Mouse (Mus musculus): ENCODE data around the gene Syce1l.
A peak's percentile ranks its signal among the peaks of the same experiment; 100 is the strongest.

The Syce1l gene

DNA sequence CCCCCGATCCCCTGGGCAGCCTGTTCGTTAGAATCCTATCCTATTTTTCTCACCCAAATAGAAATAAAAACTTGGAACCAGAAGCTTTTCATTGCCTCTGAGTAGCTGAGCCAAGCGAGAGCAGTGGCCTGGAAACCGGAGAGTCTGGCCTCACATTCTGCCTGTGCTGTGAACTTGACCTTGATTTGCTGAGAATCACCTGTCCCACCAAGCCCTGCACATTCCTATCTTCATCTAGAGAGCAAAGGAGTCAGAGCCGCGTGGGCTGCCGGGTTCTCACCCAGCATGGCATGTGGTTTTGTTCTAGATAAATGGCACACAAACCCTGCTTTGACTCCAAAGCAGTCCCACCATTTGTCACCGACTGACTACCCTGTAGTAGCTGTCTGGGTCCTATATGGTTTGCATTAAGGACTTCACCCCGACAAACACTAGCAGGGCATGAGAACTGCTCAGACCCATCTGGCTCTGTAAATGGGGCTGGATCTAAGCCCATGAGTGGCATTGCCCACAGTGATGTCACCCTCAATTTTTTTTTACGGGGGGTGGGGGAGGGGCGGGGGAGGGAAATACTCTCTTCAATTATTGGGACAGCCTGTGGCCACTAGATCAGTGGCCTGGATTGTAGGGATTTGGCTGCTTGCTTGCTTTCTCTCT is 29.7 kb downstream of the Syce1l start:
- no peak for DNase-seq (ENCODE audit: inconsistent age in 2 of 2, low spot score in 1 of 2)

GRCm38 (mm10) chr8:113673300-113673699 is 30.3 kb downstream of the Syce1l start:
- no peak for DNase-seq (ENCODE audit: inconsistent age in 2 of 2, low spot score in 1 of 2)

DNA sequence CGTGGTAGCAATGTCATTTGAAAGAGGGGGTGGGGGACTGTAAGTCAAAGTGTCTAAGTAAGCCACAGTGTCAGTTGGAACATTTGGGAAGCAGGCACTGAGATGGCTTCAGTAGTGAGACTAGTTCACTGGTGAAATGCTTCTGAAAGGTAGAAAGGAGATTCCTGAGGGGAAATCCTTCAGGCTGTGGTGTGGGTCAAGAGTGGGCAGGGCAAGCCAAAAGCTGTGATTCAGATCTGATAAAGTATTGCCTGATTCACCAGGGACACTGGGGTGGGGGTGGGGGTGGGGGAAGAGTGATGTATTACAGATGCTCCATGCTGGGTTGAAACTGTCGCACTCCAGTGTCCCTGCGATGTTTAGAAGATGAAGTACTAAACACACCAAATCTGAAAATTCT is 31.6 kb downstream of the Syce1l start:
- peak; percentile 8 to 54 for DNase-seq (ENCODE audit: inconsistent age in 2 of 2, low spot score in 1 of 2)

GRCm38 (mm10) chr8:113675281-113675680 is 32.3 kb downstream of the Syce1l start:
- peak; percentile 12 to 74 for DNase-seq (ENCODE audit: inconsistent age in 2 of 2, low spot score in 1 of 2)

GRCm38 (mm10) chr8:113676811-113677210 is 33.8 kb downstream of the Syce1l start:
- DNase-seq (ENCODE audit: inconsistent age in 2 of 2, low spot score in 1 of 2): no peak

- DNase-seq (ENCODE audit: inconsistent age in 2 of 2, low spot score in 1 of 2): no peak
These were observed 36.3 kb downstream of the Syce1l start for GRCm38 (mm10) chr8:113679361-113679760.

DNA sequence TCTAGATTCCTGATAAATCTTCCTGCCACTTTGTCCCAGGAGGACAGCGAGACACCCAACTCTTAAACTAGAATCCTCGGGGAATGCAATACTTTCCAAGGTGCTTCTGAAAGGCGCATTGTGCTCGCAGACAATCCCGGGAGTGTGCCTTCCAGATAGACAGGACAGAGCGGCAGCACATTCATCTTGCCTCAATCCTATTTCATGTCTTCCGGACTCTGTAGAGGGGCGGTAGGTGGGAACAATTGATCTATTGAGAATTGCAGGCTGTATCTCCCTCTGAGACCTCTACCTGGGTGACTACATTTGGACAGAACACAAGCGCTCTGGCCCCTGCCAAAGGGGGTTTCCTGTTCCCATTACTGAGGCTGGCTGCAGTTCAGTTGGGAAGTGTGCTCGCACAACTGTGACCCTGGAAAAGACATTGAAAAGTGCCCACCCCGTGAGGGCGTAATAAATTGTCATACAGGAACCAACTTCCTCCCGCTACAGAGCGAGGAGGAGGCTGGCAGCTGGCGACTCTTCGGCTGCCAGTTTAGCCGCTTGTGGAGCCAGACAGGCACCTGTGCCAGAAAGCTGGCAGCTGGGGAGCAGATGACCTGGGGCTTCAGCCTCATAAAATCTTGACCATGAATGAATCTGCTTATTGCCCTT is 45.0 kb downstream of the Syce1l start:
- peak in 1 of 2 experiments; percentile 47 for DNase-seq (ENCODE audit: inconsistent age in 2 of 2, low spot score in 1 of 2)

- DNase-seq (ENCODE audit: inconsistent age in 2 of 2, low spot score in 1 of 2): no peak
These were observed 45.5 kb downstream of the Syce1l start for GRCm38 (mm10) chr8:113688543-113688915.

DNA sequence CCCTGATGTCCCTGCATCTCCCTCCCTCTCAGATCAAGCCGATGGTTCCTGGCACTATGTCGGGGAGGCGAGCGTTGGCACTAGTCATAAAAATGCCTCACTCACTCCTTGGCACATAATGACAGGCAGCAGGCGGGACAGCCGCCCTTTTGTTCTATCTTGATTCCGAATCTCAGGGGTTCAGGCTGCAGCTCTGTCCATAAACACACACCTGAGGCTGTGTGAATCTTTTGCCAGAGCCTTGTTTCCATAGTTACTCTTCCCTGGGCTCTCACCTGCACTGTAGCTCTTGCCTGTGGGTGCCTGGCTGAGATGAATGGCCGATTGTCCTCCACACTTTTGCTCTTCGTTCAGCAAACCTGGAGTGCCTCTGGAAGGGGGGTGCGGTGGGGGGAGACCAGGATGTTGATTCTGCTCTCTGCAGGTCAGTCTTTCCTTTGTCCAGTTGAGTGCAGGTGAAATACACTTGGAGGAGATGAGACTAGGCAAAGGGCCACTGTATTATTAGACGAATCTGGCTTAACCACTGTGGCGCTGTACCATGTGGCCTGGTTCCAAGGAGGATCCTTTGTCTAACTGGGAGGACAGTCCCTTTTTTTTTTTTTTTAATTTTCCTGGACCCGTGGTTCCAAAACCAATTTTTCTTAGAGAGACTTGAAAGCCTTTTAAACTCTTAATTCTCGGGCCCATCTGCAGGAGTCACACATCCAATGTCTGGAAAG is 48.8 kb downstream of the Syce1l start:
- DNase-seq (ENCODE audit: inconsistent age in 2 of 2, low spot score in 1 of 2): no peak

DNA sequence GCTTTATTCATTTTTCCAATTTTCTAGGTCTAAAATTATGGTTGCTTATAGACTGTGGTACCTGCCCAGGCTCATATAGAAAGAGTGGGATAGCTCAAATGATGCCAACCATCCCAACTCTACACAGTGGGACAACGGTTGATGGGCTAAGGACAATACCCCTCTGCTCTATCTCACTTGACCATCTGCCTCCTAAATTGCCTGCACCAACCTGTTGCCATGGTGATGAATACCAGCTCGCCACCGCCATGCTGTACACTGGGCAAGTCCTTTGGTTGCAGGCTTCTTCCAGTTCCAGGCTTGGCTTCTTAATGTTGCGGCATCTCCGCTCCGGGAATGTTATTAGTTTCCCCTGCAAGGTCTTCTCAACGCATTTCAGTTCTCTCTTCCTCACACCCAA is 62.0 kb downstream of the Syce1l start:
- DNase-seq (ENCODE audit: inconsistent age in 2 of 2, low spot score in 1 of 2): no peak

Data from adrenal gland, adult (tissue).